Mouse (Mus musculus): ENCODE measurements at regions not wholly inside any gene's neighbourhood (a gene's known extent, or its start where the extent isn't known, plus 50 kb on each side); places are given as distances from the start of the nearest gene placed in this dataset.

GRCm38 (mm10) chr7:124857106-124857505 is 587.4 kb upstream of the Kdm8 start:
- TF ChIP-seq CTCF (conservative IDR thresholded peaks at IDR 0.05; ENCODE audit: low read length): no peak
- TF ChIP-seq POU5F1 (IDR thresholded peaks at IDR 0.05; ENCODE audit: borderline replicate concordance, low read length): no peak
- TF ChIP-seq NANOG (IDR thresholded peaks at IDR 0.05; ENCODE audit: borderline replicate concordance, low read length): no peak
